Mouse (Mus musculus) lung, postnatal 0 days (tissue): ENCODE data around the gene Thap11.

Experiments
- CTCF ChIP-seq: IDR thresholded peaks from 2 replicates; pipeline ENCODE4 v1.5.1; 2016; ENCODE audit warnings: antibody characterized with exemption, mild to moderate bottlenecking
- EP300 ChIP-seq: IDR thresholded peaks from 2 replicates; pipeline ENCODE4 v1.6.1; 2016; ENCODE audit warnings: antibody characterized with exemption, mild to moderate bottlenecking, control low read depth

DNA sequence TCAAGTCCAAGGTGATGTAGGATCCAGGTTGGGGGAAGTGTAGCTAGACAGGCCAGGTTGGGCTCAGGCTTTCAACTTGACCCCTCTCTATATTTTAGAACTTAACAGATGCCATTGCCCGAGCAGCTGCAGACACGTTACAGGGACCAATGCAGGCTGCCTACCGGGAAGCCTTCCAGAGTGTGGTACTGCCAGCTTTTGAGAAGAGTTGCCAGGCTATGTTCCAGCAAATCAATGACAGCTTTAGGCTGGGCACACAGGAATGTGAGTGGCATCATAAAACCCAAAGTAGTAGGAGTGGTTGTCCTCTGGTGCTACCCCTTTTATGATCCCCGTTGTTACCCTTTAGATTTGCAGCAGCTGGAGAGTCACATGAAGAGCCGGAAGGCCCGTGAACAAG lies 35.9 kb downstream of the Thap11 start:
- TF ChIP-seq EP300 = no peak
- no peak for TF ChIP-seq CTCF
